8 mouse cellular contexts compared by ENCODE assay signal in genomic region chr17:85189227-85190127, GRCm38 (mm10).
DNase-seq lines count a peak whose midpoint lies in the region.

No protein-coding gene starts in this region.

- intact Hi-C loops in gastrocnemius, postnatal 14 days (cut with DNase I; ENCODE audit: low total_unique reads) = loop anchor here (5.0 kb wide), 2 partner anchors 72 to 352 kb away; no protein-coding TSS in a partner anchor

- peak overlapping the region; percentile 82 for H3K4me3 ChIP-seq in megakaryocyte, embryonic 14.5 days (replicated peaks)

- peaks cover 3% of the 10 kb centered on the region for H3K27me3 ChIP-seq in megakaryocyte, embryonic 14.5 days (replicated peaks)

- H3K36me3 ChIP-seq in megakaryocyte, embryonic 14.5 days (replicated peaks; ENCODE audit: low read length) = no peaks in the 10 kb centered on the region

- H3K9me3 ChIP-seq in megakaryocyte, embryonic 14.5 days = no peaks in the 10 kb centered on the region

- H3K4me1 ChIP-seq in megakaryocyte, embryonic 14.5 days = peaks cover 11% of the 10 kb centered on the region

- peak; percentile 86 to 96 for DNase-seq in adrenal gland, adult (ENCODE audit: inconsistent age in 2 of 2, low spot score in 1 of 2)
- DNase-seq in embryo, embryonic 10.5 days (ENCODE audit: low spot score) = peak; percentile 96
- peak; percentile 72 for DNase-seq in gastrocnemius, postnatal 14 days
- peak; percentile 92 for DNase-seq in induced T-regulatory cell, adult 2 months (ENCODE audit: low read depth)
- peak; percentile 75 to 78 for DNase-seq in left cerebral cortex, adult 8-10 months (ENCODE audit: low spot score in 2 of 2)
- peak; percentile 91 to 96 for DNase-seq in right cerebral cortex, adult 2 months (ENCODE audit: low spot score in 2 of 2)
- DNase-seq in urinary bladder, postnatal 10 days (ENCODE audit: low spot score) = peak; percentile 35

Comparison
In these comparisons a context has a peak if more than half of its experiments do, and no peak if none do; other contexts are left out.
1. Peak in every context shown above with its lines: DNase-seq and H3K4me3 ChIP-seq.
2. DNase-seq: peak in every context shown above with its lines; median percentile 96 in embryo, embryonic 10.5 days; 94 in right cerebral cortex, adult 2 months; 92 in induced T-regulatory cell, adult 2 months; 91 in adrenal gland, adult; 76 in left cerebral cortex, adult 8-10 months; 72 in gastrocnemius, postnatal 14 days; 35 in urinary bladder, postnatal 10 days.